Mouse (Mus musculus): ENCODE results near the gene Tnnc2.

DNA sequence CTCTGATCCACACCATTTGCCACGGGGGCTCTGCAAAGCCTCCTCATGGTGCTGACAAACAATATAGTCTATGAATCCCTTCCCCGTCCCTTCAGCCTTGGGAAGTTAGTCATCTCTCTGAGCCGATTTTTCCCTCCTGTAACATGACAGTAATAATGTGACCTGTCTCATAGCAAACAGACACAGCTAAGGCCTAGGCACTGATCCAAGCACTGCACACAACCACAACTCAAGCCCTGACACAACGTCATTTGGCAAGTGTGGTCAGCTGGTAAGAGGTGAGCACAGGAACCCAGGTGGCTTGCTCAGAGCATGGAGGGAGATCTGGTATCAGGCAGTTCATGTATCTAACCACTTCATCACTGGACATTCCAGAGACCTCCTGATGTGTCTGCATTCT, 16.1 kb upstream of the Tnnc2 start:
- TF ChIP-seq POLR2A (IDR thresholded peaks at IDR 0.05; ENCODE audit: control insufficient read depth, low read depth, low read length) (no peak), CTCF (IDR thresholded peaks at IDR 0.05; ENCODE audit: control insufficient read depth, insufficient read depth, insufficient replicate concordance, low read depth, low read length) (no peak)

Measured in testis, adult 2 months (tissue).